Mouse (Mus musculus) heart, adult 9 months (tissue): Measurements from ENCODE around the gene Ptprn2.

ENCODE experiments used
- DNase-seq, 2 experiments: peaks; one replicate each; pipeline ENCODE4 v3.0.0; 2022; ENCODE audit warnings: low spot score in 2 of 2

Gene Ptprn2

GRCm38 (mm10) chr12:116485591-116486403, at the start of gene Ptprn2:
TSS of gene Ptprn2 (plus strand) at chr12:116485720.
- no peak for DNase-seq

GRCm38 (mm10) chr12:116436125-116436524, 49.4 kb upstream of the Ptprn2 start:
- DNase-seq = no peak

- DNase-seq = no peak
Observed at GRCm38 (mm10) chr12:116438591-116438990, 46.9 kb upstream of the Ptprn2 start.

- DNase-seq = no peak
Observed at GRCm38 (mm10) chr12:116442184-116442583, 43.3 kb upstream of the Ptprn2 start.

GRCm38 (mm10) chr12:116449536-116449935, 36.0 kb upstream of the Ptprn2 start:
- DNase-seq = no peak

GRCm38 (mm10) chr12:116460379-116461065, 25.0 kb upstream of the Ptprn2 start:
- DNase-seq = no peak

- no peak for DNase-seq
Observed at GRCm38 (mm10) chr12:116467030-116467429, 18.5 kb upstream of the Ptprn2 start.

GRCm38 (mm10) chr12:116468348-116468747, 17.2 kb upstream of the Ptprn2 start:
- DNase-seq = no peak

- no peak for DNase-seq
Observed at GRCm38 (mm10) chr12:116469096-116469495, 16.4 kb upstream of the Ptprn2 start.

GRCm38 (mm10) chr12:116473264-116473663, 12.3 kb upstream of the Ptprn2 start:
- DNase-seq = no peak

- no peak for DNase-seq
Observed at GRCm38 (mm10) chr12:116473761-116474160, 11.8 kb upstream of the Ptprn2 start.

- no peak for DNase-seq
Observed at GRCm38 (mm10) chr12:116474676-116475075, 10.8 kb upstream of the Ptprn2 start.

- DNase-seq = no peak
Observed at GRCm38 (mm10) chr12:116478771-116479170, 6.7 kb upstream of the Ptprn2 start.

- DNase-seq = no peak
Observed at GRCm38 (mm10) chr12:116481921-116482320, 3.6 kb upstream of the Ptprn2 start.

- DNase-seq = no peak
Observed at GRCm38 (mm10) chr12:116483581-116483980, 1.9 kb upstream of the Ptprn2 start.

- no peak for DNase-seq
Observed at GRCm38 (mm10) chr12:116484991-116485390, 529 bp upstream of the Ptprn2 start.

- no peak for DNase-seq
Observed at GRCm38 (mm10) chr12:116486404-116486730, 847 bp downstream of the Ptprn2 start.

GRCm38 (mm10) chr12:116488836-116489235, 3.3 kb downstream of the Ptprn2 start:
- DNase-seq = no peak

GRCm38 (mm10) chr12:116490575-116491356, 5.2 kb downstream of the Ptprn2 start:
- DNase-seq = no peak

GRCm38 (mm10) chr12:116498666-116499065, 13.1 kb downstream of the Ptprn2 start:
- no peak for DNase-seq

GRCm38 (mm10) chr12:116500652-116501051, 15.1 kb downstream of the Ptprn2 start:
- DNase-seq = no peak

GRCm38 (mm10) chr12:116512482-116512881, 27.0 kb downstream of the Ptprn2 start:
- no peak for DNase-seq
